Mouse (Mus musculus): Measurements from ENCODE around the gene Plod3.

Plod3 gene

DNA sequence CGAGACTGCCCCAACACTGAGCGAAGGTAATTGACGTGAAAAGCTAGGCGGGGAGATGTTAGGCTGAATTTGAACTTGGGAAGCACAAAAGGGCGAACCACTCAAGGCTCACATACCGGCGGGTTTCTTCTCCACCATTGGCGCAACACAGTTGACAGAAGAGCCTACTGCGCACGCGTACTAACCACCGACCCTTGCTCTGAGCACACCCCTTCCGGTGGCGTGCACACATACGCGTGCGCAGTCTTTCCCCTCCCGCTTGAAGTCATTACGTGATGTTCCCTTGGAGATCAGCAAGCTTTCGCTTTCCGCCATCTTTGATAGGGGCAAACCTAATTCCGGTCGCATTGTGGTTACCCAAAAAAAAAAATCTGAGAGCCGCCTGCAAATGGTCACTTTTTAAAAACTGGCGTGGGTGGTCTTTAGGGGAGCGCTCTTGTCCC lies at the start of gene Plod3:
TSS of gene Plod3 (plus strand) at position 325 of the 443 bp plus-strand sequence.
- CTCF ChIA-PET: interaction anchor here (0.7 to 1.8 kb wide), 15 partner anchors 16 to 549 kb away, joined by 3 to 11 read pairs (median 3); partner anchors contain the start of genes Cldn15 (in 1 of the 4), Fis1 (in 1 of the 4) and Pop7 (in 1 of the 4)
- POLR2A ChIA-PET: interaction anchor here (0.5 to 2.2 kb wide), 46 partner anchors 8 to 1024 kb away, joined by 3 to 21 read pairs (median 4); partner anchors contain the start of genes Ap1s1 (in 2 of the 4), Fis1 (in 2 of the 4), Cldn15 (in 1 of the 4) and Ift22 (in 1 of the 4)

DNA sequence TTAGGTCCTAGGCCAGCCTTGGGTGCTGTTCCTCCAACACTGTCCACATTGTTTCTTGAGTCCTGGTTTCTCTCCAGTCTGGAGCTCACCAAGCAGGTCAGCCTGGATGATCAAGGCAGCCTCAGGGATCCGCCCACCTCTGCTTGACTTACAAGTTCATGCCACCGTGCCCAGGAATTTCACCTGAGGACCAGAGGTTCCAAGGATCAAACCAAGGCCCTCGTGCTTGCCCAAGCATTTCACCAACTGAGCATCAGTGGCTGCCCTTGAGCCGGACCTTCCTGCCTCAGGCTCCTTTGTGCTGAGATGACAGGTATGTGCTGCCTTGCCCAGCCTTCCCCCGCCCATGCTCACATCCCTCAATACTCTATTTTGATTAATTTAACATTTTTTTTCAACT lies 49.2 kb upstream of the Plod3 start:
- CTCF ChIA-PET: interaction anchor here in 3 of 4 experiments (1.1 to 4.0 kb wide), 10 partner anchors 9 to 49 kb away, joined by 4 to 35 read pairs (median 14); partner anchors contain the start of genes Fis1 (in 1 of the 3) and Plod3 (in 1 of the 3)

DNA sequence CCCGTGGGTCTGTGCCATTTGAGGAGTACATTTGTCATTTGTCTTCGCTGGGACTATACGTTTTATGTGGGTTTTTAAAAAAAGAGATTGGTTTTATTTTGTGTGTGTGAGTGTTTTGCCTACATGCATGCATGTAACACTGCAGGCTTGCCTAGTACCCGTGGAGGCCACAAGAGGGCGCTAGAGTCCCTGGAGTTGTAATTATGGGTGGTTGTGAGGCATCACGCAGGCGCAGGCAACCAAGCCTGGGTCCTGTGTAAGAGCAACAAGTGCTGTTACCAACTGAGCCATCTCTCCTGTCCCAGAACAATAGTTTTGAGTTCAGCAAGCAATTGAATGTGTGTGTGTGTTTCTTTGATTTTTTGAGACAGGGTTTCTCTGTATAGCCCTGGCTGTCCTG lies 47.5 kb upstream of the Plod3 start:
- POLR2A ChIA-PET: interaction anchor here in 2 of 4 experiments (0.5 to 43.5 kb wide), 6 partner anchors 10 to 837 kb away, joined by 3 to 1492 read pairs (median 4); partner anchors contain the start of genes Cldn15 (in 2 of the 2), Fis1 (in 2 of the 2) and Plod3 (in 1 of the 2)
- CTCF ChIA-PET: interaction anchor here in 1 of 4 experiments (0.6 to 4.0 kb wide), 5 partner anchors 20 to 347 kb away, joined by 3 to 35 read pairs (median 5); no protein-coding TSS in a partner anchor

More for the DNA sequence above, 49.2 kb upstream of the Plod3 start:
- POLR2A ChIA-PET: interaction anchor here in 3 of 4 experiments (0.5 to 43.5 kb wide), 7 partner anchors 16 to 49 kb away, joined by 4 to 1492 read pairs (median 9); partner anchors contain the start of genes Fis1 (in 3 of the 3), Cldn15 (in 2 of the 3) and Plod3 (in 1 of the 3)

DNA sequence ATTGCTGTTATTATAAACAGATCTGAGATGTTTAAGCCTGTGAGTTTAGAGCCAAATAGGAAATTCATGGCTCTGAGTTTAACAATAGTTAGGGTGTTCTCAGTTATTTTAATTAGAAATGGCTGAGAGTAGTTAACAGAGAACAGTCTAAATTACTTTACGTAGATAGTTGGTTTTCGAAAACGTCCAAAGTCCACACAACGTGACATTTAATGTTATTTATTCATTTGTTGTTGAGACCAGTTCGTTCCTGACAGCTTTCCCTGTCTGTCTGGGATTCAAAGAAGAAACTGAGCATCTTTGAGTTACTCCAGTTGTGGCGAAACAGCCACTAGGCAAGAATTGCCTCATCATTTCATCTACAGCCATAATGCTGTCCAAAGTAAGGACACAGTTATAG lies 46.8 kb upstream of the Plod3 start:
- ChIA-PET CTCF (interaction anchor here in 2 of 4 experiments (0.6 kb wide), 2 partner anchors 57 to 347 kb away, joined by 3 to 4 read pairs; partner anchors contain the start of gene Col26a1 (in 1 of the 2)), POLR2A (interaction anchor here (0.6 to 43.5 kb wide), 12 partner anchors 8 to 635 kb away, joined by 3 to 1492 read pairs (median 4); partner anchors contain the start of genes Fis1 (in 3 of the 4), Cldn15 (in 2 of the 4), Ap1s1 (in 1 of the 4) and Plod3 (in 1 of the 4))

DNA sequence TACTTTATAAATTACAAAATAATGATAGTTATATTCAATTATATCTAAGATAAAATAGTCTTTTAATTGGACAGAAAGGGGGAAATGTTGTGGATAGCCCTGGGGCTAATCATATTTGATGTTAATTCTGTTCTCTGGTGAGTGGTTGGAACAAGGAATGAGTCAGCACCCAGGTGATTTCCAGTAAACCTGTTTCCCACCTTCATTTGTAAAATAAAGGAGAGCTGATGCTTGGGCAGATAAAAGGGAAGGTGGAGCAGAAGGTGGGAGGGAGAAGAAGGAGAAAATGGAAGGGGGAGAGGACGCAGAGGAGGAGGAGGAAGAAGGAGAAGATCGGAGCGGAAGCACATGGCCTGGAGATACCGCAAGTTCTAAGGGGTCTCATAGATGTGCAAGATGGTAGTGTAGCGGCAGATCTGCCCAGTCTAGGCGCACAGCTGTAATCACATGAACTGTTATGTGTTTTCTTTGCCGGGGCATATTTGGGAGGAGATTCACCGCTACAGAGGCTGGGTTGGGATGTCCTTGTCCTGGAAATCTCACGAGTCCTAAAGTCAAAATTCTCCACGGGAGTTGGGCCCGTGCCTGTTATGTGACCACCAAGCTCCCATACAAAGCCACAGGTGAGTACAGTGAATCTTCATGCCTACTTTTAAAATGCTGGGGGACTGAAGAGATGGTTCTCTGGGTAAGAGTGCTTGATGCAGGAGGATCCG lies 45.8 kb upstream of the Plod3 start:
- POLR2A ChIA-PET: interaction anchor here (0.6 to 43.5 kb wide), 24 partner anchors 8 to 1823 kb away, joined by 3 to 1492 read pairs (median 4); partner anchors contain the start of genes Cldn15 (in 3 of the 4), Fis1 (in 3 of the 4), Ap1s1 (in 1 of the 4) and Pcolce (in 1 of the 4)

DNA sequence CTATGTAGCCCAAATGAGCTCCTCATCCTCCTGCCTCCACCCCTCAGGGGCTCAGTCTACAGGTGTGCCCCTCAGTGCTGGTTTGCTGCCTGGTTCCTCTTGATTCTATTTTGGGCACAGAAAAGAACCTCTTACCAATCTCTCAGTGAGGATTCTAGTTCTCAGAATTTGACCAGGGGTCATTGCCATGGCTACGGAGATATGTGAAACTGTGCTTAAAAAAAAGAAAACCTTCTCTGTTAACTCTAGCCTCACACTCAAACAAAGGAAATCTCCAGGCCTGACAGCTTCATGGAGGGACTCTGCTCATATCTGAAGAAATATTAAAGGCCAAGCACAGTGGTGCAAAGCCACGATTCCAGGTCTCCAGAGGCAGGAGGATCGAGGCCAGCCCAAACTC lies 44.0 kb upstream of the Plod3 start:
- CTCF ChIA-PET: interaction anchor here in 3 of 4 experiments (0.8 to 2.5 kb wide), 12 partner anchors 9 to 67 kb away, joined by 3 to 12 read pairs (median 6); partner anchors contain the start of gene Fis1 (in 2 of the 3)
- POLR2A ChIA-PET: interaction anchor here (0.6 to 43.5 kb wide), 27 partner anchors 7 to 980 kb away, joined by 3 to 1492 read pairs (median 4); partner anchors contain the start of genes Fis1 (in 4 of the 4), Plod3 (in 3 of the 4), Cldn15 (in 2 of the 4) and Pop7 (in 1 of the 4)

More for the DNA sequence above, 45.8 kb upstream of the Plod3 start:
- CTCF ChIA-PET: interaction anchor here (0.6 to 1.9 kb wide), 13 partner anchors 11 to 1040 kb away, joined by 3 to 20 read pairs (median 4); partner anchors contain the start of gene Fis1 (in 2 of the 4)

DNA sequence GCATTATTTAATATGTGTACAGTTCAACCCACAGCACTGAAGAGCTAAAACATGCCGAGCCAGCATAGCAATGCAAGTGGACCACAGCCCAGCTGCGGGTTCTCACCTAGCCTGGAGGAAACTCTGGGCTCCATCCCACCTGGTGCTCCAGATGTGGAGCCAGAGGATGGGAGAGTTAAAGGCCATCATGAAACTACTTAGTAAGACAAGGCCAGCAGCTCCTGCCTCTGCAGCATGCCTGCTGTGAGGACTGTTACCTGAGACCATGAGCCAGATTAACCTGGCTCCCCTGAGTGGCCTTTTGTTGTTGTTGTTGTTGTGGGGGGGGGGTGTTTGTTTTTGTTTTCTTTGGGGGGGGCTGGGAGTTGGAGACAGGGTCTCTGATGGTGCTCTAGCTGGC lies 43.4 kb upstream of the Plod3 start:
- ChIA-PET CTCF (interaction anchor here in 3 of 4 experiments (0.6 to 2.5 kb wide), 18 partner anchors 9 to 121 kb away, joined by 3 to 12 read pairs (median 6); partner anchors contain the start of genes Fis1 (in 2 of the 3) and Cldn15 (in 1 of the 3)), POLR2A (interaction anchor here (0.6 to 43.5 kb wide), 21 partner anchors 8 to 981 kb away, joined by 3 to 1492 read pairs (median 4); partner anchors contain the start of genes Fis1 (in 4 of the 4), Cldn15 (in 2 of the 4) and Srrt (in 1 of the 4))

DNA sequence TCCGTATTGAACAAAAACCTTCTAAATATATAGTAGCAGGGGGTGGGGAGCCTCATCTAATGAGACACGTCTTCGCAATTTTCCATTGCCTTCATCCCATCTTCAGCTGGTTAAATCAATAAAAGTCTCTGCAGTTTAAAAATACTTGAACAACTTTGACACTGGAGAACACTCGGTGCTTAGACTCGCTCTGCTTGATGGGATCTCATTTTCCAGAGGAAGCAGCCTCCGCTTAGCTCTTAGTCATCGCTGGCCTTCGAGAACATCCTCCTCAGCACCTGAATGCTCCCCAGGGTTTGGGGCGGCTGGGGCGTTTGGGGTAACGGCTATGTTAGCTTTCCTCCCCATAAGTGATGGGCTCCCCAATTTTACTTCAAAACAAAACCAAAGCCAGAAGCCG lies 41.7 kb upstream of the Plod3 start:
- ChIA-PET CTCF (interaction anchor here in 2 of 4 experiments (1.7 to 1.8 kb wide), 2 partner anchors 9 to 16 kb away, joined by 4 read pairs; no protein-coding TSS in a partner anchor), POLR2A (interaction anchor here in 3 of 4 experiments (0.5 to 43.5 kb wide), 6 partner anchors 10 to 21 kb away, joined by 3 to 1492 read pairs (median 33); partner anchors contain the start of genes Cldn15 (in 2 of the 3) and Fis1 (in 2 of the 3))

DNA sequence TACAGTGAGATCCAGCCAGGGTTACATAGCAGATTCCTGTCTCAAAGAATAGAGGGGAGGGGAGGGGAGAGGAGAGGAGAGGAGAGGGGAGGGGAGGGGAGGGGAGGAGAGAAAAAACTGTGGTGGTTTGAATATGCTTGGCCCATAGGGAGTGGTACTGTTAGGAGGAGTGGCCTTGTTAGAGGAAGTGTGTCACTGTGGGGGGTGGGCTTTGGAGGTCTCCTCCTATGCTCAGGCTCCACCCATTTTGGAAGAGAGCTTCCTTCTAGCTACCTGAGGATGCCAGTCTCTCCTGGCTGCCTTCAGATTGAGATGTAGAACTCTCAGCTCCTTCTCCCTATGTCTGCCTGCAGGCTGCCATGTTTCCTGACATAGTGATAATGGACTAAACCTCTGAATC lies 38.9 kb upstream of the Plod3 start:
- POLR2A ChIA-PET: interaction anchor here (0.6 to 43.5 kb wide), 8 partner anchors 1 to 681 kb away, joined by 3 to 1492 read pairs (median 456); partner anchors contain the start of genes Cldn15 (in 2 of the 4) and Fis1 (in 2 of the 4)
- CTCF ChIA-PET: interaction anchor here (0.6 to 1.9 kb wide), 7 partner anchors 12 to 339 kb away, joined by 3 to 9 read pairs (median 3); partner anchors contain the start of gene Ache (in 1 of the 4)

DNA sequence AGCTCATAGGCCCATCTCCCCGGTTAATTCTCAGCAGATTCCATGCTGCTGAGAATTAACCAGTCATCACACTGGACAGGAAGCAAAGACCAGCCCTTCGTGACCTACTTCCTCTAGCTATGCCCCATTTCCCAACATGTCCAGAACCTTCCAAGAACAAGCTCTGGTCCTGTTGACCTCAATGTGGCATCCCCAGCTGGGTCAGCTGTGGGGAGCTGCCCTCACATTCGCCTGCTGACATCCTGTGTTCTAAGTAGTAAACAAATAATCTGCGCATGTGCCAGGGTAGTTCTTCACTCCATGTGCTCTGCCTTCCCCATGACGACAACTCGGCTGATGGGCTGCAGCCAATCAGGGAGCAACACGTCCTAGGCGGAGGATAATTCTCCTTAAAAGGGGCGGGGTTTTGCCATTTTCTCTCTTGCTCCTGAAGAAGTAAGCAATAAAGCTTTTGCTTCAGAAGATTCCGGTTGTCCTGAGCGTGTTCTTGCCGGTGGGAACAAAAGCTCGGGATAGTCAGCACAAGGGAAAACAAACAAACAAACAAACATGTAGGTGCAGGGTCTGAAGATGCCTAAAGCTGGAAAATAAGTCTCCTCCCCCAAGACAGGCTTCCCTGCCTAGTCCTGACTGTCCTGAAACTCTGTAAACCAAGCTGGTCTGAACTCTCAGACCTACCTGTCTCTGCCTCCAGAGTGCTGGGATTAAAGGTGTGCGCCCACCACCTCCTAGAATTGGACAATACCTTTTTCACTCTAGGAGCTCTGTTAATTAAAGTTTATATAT lies 37.1 kb upstream of the Plod3 start:
- ChIA-PET CTCF (interaction anchor here in 2 of 4 experiments (0.6 to 4.7 kb wide), 6 partner anchors 13 to 21 kb away, joined by 3 to 27 read pairs (median 4); no protein-coding TSS in a partner anchor), POLR2A (interaction anchor here in 3 of 4 experiments (0.6 to 43.5 kb wide), 15 partner anchors 3 to 987 kb away, joined by 3 to 1492 read pairs (median 7); partner anchors contain the start of genes Cldn15 (in 2 of the 3), Fis1 (in 2 of the 3), Ap1s1 (in 1 of the 3) and Serpine1 (in 1 of the 3))

DNA sequence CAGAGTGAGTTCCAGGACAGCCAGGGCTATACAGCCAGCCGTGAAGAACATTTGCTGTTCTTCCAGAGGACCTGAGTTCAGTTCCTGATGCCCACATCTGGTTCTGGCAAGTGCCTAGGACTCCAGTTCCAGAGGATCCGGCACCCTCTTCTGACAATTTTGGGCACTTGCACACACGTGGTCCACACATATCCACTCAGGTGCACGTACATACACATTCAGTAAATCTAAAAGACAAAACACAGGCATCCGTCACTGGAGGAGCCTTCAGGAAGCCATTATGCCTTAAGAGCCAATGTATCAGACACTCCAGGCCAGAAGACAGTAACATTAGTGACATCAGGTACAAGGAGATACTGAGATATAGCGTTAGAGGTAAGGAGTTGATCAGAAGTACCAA lies 36.3 kb upstream of the Plod3 start:
- CTCF ChIA-PET: interaction anchor here in 3 of 4 experiments (0.6 to 4.7 kb wide), 7 partner anchors 12 to 31 kb away, joined by 3 to 27 read pairs (median 4); no protein-coding TSS in a partner anchor
- POLR2A ChIA-PET: interaction anchor here (0.6 to 43.5 kb wide), 19 partner anchors 4 to 988 kb away, joined by 3 to 1492 read pairs (median 8); partner anchors contain the start of genes Cldn15 (in 2 of the 4), Fis1 (in 2 of the 4), Ap1s1 (in 1 of the 4) and Plod3 (in 1 of the 4)

DNA sequence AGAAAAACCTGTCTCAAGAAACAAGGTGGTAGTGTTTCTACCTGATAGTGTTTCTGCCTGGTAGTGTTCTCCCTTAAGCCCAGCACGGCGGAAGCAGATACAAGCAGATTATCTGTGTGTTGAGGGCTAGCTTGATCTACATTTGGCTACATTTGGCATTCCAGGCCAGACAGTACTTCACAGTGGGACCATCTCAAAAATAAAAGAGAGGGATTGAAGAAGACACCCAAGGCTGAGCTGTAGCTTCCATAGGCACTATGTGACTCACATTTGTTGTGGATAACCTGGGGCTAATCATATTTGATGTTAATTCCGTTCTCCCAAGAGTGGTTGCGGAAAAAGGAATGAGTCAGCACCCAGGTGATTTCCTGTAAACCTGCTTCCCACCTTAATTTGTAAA lies 34.7 kb upstream of the Plod3 start:
- POLR2A ChIA-PET: interaction anchor here (0.6 to 43.5 kb wide), 49 partner anchors 5 to 995 kb away, joined by 3 to 1492 read pairs (median 5); partner anchors contain the start of genes Ap1s1 (in 2 of the 4), Cldn15 (in 2 of the 4), Fis1 (in 2 of the 4) and Ift22 (in 2 of the 4)
- CTCF ChIA-PET: interaction anchor here (0.6 to 4.7 kb wide), 16 partner anchors 9 to 792 kb away, joined by 3 to 37 read pairs (median 7); no protein-coding TSS in a partner anchor

DNA sequence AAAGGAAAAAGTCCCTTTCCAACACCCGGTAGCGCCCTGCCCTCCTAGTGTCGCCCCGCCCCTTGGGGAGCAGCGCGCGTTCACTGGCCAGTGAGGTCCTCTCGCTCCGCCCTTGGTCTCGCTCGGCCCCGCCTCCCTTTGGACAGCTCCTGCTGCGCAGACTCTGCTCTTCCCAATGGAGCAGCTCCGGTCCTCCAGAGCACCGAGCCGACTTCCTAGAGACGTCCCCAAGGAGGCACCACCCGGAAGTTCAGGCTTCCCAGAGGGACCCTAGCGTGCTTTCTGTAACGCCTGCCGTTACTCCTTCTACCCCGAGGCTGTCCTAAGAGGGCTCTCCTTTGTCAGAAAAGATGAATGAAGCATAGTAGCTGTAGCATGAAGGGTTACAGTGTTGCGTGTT lies 33.8 kb upstream of the Plod3 start, which contains the start of gene Fis1:
TSS of gene Fis1 (plus strand) at position 261 of the 400 bp plus-strand sequence.
- ChIA-PET CTCF (interaction anchor here (0.6 to 4.7 kb wide), 33 partner anchors 9 to 1337 kb away, joined by 3 to 37 read pairs (median 6); partner anchors contain the start of genes Ift22 (in 1 of the 4), Plod3 (in 1 of the 4) and Znhit1 (in 1 of the 4)), POLR2A (interaction anchor here (0.5 to 43.5 kb wide), 61 partner anchors 6 to 996 kb away, joined by 3 to 1492 read pairs (median 4); partner anchors contain the start of genes Ap1s1 (in 2 of the 4), Cldn15 (in 2 of the 4), Fis1 (in 2 of the 4) and Plod3 (in 2 of the 4))

DNA sequence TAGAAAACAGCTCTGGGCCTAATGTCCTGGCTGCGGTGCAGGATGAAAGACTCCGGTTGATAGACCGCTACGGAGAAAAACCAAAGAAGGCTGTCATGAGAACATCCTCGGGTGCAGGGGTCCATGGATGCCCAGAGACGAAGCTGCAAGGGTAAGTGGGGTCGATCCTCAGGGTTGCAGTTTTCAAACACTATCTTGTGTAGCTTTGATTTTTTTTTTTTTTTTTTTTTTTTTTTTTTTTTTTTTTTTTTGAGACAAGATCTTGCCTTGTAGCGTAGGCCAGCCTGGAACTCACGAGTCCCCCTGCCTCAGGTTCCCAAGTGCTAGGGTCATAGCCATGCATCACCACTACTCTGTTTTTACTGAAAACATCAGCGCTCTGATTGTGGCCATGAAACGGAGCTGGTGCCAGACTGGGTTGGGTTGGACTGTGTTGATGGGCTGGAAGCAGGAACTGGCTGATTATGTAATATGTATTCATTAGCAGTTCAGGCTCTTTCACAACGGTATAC lies 33.3 kb upstream of the Plod3 start:
- ChIA-PET CTCF (interaction anchor here (0.6 to 4.7 kb wide), 25 partner anchors 9 to 1337 kb away, joined by 3 to 37 read pairs (median 6); partner anchors contain the start of genes Ift22 (in 1 of the 4), Plod3 (in 1 of the 4) and Znhit1 (in 1 of the 4)), POLR2A (interaction anchor here (0.5 to 43.5 kb wide), 53 partner anchors 6 to 996 kb away, joined by 3 to 1492 read pairs (median 4); partner anchors contain the start of genes Ap1s1 (in 2 of the 4), Cldn15 (in 2 of the 4), Fis1 (in 2 of the 4) and Plod3 (in 2 of the 4))

DNA sequence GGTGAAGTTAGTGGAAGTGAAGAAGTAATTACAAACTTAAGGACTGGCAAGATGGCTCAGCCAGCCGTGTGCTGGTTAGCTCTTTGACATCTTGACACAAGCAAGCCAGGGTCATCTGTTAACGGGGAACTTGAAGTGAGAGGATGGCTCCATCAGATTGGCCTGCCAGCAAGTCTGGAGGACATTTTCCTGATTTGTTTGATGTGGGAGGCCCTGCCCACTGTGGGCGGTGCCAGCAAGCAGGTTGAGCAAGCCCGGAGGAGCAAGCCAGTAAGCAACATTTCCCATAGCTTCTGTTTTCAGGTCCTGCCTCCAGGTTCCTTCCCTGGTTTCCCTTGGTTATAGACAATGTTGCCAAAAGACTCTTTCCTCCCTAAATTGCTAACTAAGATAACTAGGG lies 31.2 kb upstream of the Plod3 start:
- ChIA-PET POLR2A (interaction anchor here in 3 of 4 experiments (1.7 to 43.5 kb wide), 6 partner anchors 4 to 33 kb away, joined by 5 to 1492 read pairs (median 907); partner anchors contain the start of genes Cldn15 (in 2 of the 3), Fis1 (in 2 of the 3) and Znhit1 (in 1 of the 3)), CTCF (interaction anchor here in 1 of 4 experiments (1.0 to 1.2 kb wide), 3 partner anchors 12 to 32 kb away, joined by 3 to 4 read pairs (median 3); partner anchors contain the start of genes Plod3 and Znhit1)

Measured in embryonic stem cell, embryonic (primary cell).